Mouse (Mus musculus) c-Kit-positive CD71-negative TER-119-negative erythroid progenitor cells, embryonic 14.5 days (primary cell): ENCODE results near the gene Acot1.

Experiments
- DNase-seq: peaks from one replicate; pipeline ENCODE4 v3.0.0-alpha.2; 2013; ENCODE audit warnings: low read depth

The Acot1 gene

GRCm38 (mm10) chr12:84064621-84065020, 55.3 kb downstream of the Acot1 start:
- no peak for DNase-seq

- no peak for DNase-seq
These were observed 58.5 kb downstream of the Acot1 start for GRCm38 (mm10) chr12:84067752-84068151.
